Mouse (Mus musculus) liver, postnatal 0 days (tissue): ENCODE data around the gene Igfn1. TPM values are rescaled to one million over a fixed set of nuclear protein-coding genes. Genes with fewer than 3 reads are reported as not detected.

Experiments used
- ATAC-seq: fragments of 200-750 bp; cut with Nextera tagmentation; 2 replicates; pipeline ENCODE4 v1.8.0; 2017; ENCODE audit warnings: mild to moderate bottlenecking, moderate library complexity
- DNase-seq: peaks from one replicate; pipeline ENCODE4 v3.0.0-alpha.2; 2016
- H3K27ac ChIP-seq: fragments of 300-500 bp; sonication (generic); 2 replicates; pipeline ENCODE4 v1.5.1; 2014; ENCODE audit warnings: antibody characterized with exemption, moderate library complexity, mild to moderate bottlenecking, low read depth
- H3K27me3 ChIP-seq: fragments of 300-500 bp; sonication (generic); 2 replicates; pipeline ENCODE4 v1.6.1; 2014; ENCODE audit warnings: low read length, control low read depth, mixed read lengths; ENCODE audit not compliant: insufficient read depth
- H3K36me3 ChIP-seq: fragments of 300-500 bp; sonication (generic); replicated peaks from 2 replicates; pipeline ENCODE4 v1.6.1; 2014; ENCODE audit warnings: mild to moderate bottlenecking, control low read depth, low read length, moderate library complexity, mixed read lengths; ENCODE audit not compliant: insufficient read depth
- H3K4me1 ChIP-seq: fragments of 300-500 bp; sonication (generic); 2 replicates; pipeline ENCODE4 v1.6.1; 2014; ENCODE audit warnings: antibody characterized with exemption, mild to moderate bottlenecking, control low read depth; ENCODE audit not compliant: insufficient read depth
- H3K4me2 ChIP-seq: fragments of 300-500 bp; sonication (generic); 2 replicates; pipeline ENCODE4 v1.6.1; 2014; ENCODE audit warnings: low read depth, mild to moderate bottlenecking, low read length, moderate library complexity, mixed read lengths
- H3K4me3 ChIP-seq: fragments of 300-500 bp; sonication (generic); 2 replicates; pipeline ENCODE4 v1.5.1; 2014; ENCODE audit warnings: low read depth, low read length
- H3K9ac ChIP-seq: fragments of 300-500 bp; sonication (generic); replicated peaks from 2 replicates; pipeline ENCODE4 v1.6.1; 2014; ENCODE audit warnings: mild to moderate bottlenecking, moderate library complexity
- H3K9me3 ChIP-seq: fragments of 300-500 bp; sonication (generic); 2 replicates; pipeline ENCODE4 v1.6.1; 2016; ENCODE audit warnings: mild to moderate bottlenecking, control low read depth, low read length, mixed read lengths
- CTCF ChIP-seq: sonication (generic); IDR thresholded peaks from 2 replicates; pipeline ENCODE4 v1.5.1; 2016; ENCODE audit warnings: antibody characterized with exemption, low read depth
- EP300 ChIP-seq: IDR thresholded peaks from 2 replicates; pipeline ENCODE4 v1.6.1; 2016; ENCODE audit warnings: antibody characterized with exemption, low read depth, mild to moderate bottlenecking
- WGBS: fragments of 180-500 bp; shearing (Covaris S2); extraction: QIAGEN DNeasy Blood & Tissue Kit; methylation state at CpG from one replicate; pipeline ENCODE4 v1.1.7; 2014; ENCODE audit not compliant: insufficient replicate concordance; 5-methylcytosine and 5-hydroxymethylcytosine counted together
- polyA plus RNA-seq: library from polyadenylated mRNA; unstranded; fragments of >200 nt; fragmentation: Nextera tagmentation; extraction: Ambion mirVana; gene quantifications from 2 replicates; pipeline ENCODE4 v1.2.1, GENCODE M21; 2015

Igfn1 gene
- polyA plus RNA-seq, 1 experiment from 2014 or later = not detected

- Histone ChIP-seq H3K27me3 (peaks cover 61% of the 10 kb centered on the region), H3K9ac (no peak overlapping the region), H3K9me3 (no peaks in the 10 kb centered on the region), H3K4me3 (no peak overlapping the region), H3K4me2 (no peak overlapping the region), H3K36me3 (no peaks in the 10 kb centered on the region), H3K4me1 (no peaks in the 10 kb centered on the region), H3K27ac (no peak overlapping the region)
- 24% methylated on average over 5 of the region's 5 CpGs for WGBS
- DNase-seq (no peak), ATAC-seq (no peak)
- no peak for TF ChIP-seq CTCF
- TF ChIP-seq EP300 = no peak
These were observed 89.6 kb downstream of the Igfn1 start for GRCm38 (mm10) chr1:135916486-135917058.

DNA sequence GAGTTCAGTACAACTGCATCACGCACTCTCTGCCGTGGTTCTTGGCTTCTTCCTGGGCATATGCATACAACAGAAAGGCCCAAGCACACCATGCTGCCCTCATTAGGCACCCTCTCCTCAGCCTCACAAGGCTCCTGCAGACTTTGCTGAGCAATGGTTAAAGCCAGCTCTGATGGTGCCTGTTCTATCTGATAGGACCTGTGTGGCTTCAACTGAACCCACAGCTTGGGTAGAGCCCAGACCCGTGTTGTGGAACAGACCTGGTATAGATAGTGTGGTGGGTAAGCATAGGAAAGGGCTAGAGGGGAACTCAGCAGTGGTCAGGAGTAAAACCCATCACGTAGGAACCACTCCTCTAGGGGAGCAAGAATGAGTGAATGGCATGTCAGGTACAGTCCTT lies 92.5 kb downstream of the Igfn1 start:
- 48% methylated on average over 4 of the region's 4 CpGs for whole genome bisulfite sequencing
- DNase-seq (no peak), ATAC-seq (no peak)
- Histone ChIP-seq H3K4me3 (no peak overlapping the region), H3K27ac (no peak overlapping the region), H3K36me3 (no peaks in the 10 kb centered on the region), H3K27me3 (peaks cover 43% of the 10 kb centered on the region), H3K9me3 (no peaks in the 10 kb centered on the region), H3K9ac (no peak overlapping the region), H3K4me1 (no peaks in the 10 kb centered on the region), H3K4me2 (no peak overlapping the region)
- TF ChIP-seq EP300 (no peak), CTCF (no peak)

DNA sequence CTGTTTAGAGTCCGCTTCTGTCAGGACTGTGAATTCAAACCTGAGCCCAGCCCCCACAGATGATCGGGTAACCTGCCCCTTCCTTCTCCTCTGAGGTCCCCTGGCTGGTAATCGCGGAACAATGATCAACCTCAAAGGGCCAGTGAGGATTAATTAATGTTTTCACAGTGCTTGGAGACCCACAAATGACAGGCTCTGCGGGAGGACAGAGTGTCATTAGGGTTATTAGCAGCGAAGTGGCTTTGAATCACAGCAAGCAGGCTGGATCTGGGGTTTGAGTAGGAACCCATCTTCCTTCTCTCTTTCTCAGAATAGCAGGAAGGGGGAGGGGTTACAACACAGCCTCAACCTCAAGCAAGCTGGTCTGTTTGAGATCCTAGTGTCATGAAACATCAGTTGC lies 96.8 kb downstream of the Igfn1 start:
- H3K9ac ChIP-seq = no peak overlapping the region
- no peaks in the 10 kb centered on the region for H3K36me3 ChIP-seq
- no peaks in the 10 kb centered on the region for H3K9me3 ChIP-seq
- H3K27me3 ChIP-seq = peaks cover 12% of the 10 kb centered on the region; the same call in 1 of the 2 replicates
- no peak for ATAC-seq
- no peak overlapping the region for H3K27ac ChIP-seq
- H3K4me1 ChIP-seq = no peaks in the 10 kb centered on the region
- DNase-seq = no peak
- H3K4me3 ChIP-seq = no peak overlapping the region
- WGBS = 15% methylated on average over 6 of the region's 6 CpGs
- no peak for TF ChIP-seq CTCF
- no peak overlapping the region for H3K4me2 ChIP-seq

DNA sequence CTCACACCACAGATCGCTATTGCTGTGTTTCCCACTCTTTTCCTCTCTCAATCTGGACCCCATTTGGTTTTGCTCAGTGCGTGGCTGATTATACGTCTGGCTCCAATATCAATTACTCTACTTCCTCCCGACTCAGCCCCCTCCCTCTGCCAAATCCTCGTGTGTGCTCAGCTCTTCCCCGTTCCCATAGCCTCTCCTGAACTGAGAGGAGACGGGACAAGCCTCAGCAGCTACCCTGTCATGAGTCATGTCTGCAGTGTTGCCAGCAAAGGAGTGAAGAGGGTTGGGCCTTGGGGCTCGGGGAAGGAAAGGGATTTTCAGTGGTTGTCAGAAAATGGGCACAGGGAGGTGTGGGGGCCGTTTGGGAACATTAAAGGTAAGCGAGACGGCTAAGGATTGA lies 99.4 kb downstream of the Igfn1 start:
- WGBS = 66% methylated on average over 11 of the region's 11 CpGs
- DNase-seq (no peak), ATAC-seq (no peak)
- H3K9ac ChIP-seq = no peak overlapping the region
- no peak for TF ChIP-seq EP300
- H3K4me3 ChIP-seq = no peak overlapping the region
- H3K27me3 ChIP-seq = peaks cover 17% of the 10 kb centered on the region; the same call in 1 of the 2 replicates
- H3K36me3 ChIP-seq = no peaks in the 10 kb centered on the region
- H3K27ac ChIP-seq = no peak overlapping the region
- no peak overlapping the region for H3K4me2 ChIP-seq
- no peaks in the 10 kb centered on the region for H3K4me1 ChIP-seq
- no peaks in the 10 kb centered on the region for H3K9me3 ChIP-seq

Other genes starting within 250 kb of the Igfn1 start
- 4.0 and 4.9 TPM in 2 replicates for gene Phlda3, start 240.2 kb downstream of the Igfn1 start, polyA plus RNA-seq
- 1.2 and 4.7 TPM in 2 replicates for gene Tnni1, start 226.9 kb downstream of the Igfn1 start, polyA plus RNA-seq
- gene Lad1, start 187.7 kb downstream of the Igfn1 start, polyA plus RNA-seq = 0.42 and 0.77 TPM in 2 replicates
- gene Tnnt2, start 170.0 kb downstream of the Igfn1 start, polyA plus RNA-seq = 3.2 and 3.6 TPM in 2 replicates
- gene Pkp1, start 87.1 kb downstream of the Igfn1 start, polyA plus RNA-seq = 0.05 TPM in 1 of 2 replicates, not detected in the other
- gene Tmem9, start 1.8 kb upstream of the Igfn1 start, polyA plus RNA-seq = 56.4 and 57.4 TPM in 2 replicates
- gene Ascl5, start 44.5 kb upstream of the Igfn1 start, polyA plus RNA-seq = not detected in 2 replicates
- 0.37 TPM in 1 of 2 replicates, not detected in the other for gene Cacna1s, start 46.4 kb upstream of the Igfn1 start, polyA plus RNA-seq
- 0.91 and 1.1 TPM in 2 replicates for gene Kif21b, start 125.0 kb upstream of the Igfn1 start, polyA plus RNA-seq
- gene Mroh3, start 206.5 kb upstream of the Igfn1 start, polyA plus RNA-seq = not detected in 2 replicates
- gene Inava, start 227.9 kb upstream of the Igfn1 start, polyA plus RNA-seq = 0.09 TPM in 2 replicates